In genomic region chr11:5260942-5261459, GRCm38 (mm10) we compare ENCODE assay signal across 8 mouse cellular contexts. TPM values are rescaled to one million over a fixed set of nuclear protein-coding genes. Genes with fewer than 3 reads are reported as not detected.
DNase-seq lines count a peak whose midpoint lies in the region; ATAC-seq and TF ChIP-seq lines count a peak whose summit lies in the region.

No protein-coding gene starts in this region.

- WGBS in forebrain, embryonic 12.5 days = under 1% methylated on average over 41 of the region's 42 CpGs
- WGBS in hindbrain, embryonic 14.5 days = 1% methylated on average over 42 of the region's 42 CpGs
- 2% methylated on average over 40 of the region's 42 CpGs for WGBS in liver, embryonic 11.5 days
- WGBS in midbrain, postnatal 0 days = under 1% methylated on average over 29 of the region's 42 CpGs

- ATAC-seq in erythroblast, adult 5-6 weeks (replicated peaks; ENCODE audit: low FRiP score, poor library complexity, severe bottlenecking) = no peak
- no peak; the same call in 1 of the 2 replicates for ATAC-seq in forebrain, embryonic 12.5 days (ENCODE audit: low FRiP score)
- peak; percentile 49 for ATAC-seq in hindbrain, embryonic 14.5 days (ENCODE audit: low FRiP score)
- peak; percentile 34; the same call in 1 of the 2 replicates for ATAC-seq in liver, embryonic 11.5 days (replicated peaks; ENCODE audit: low FRiP score)
- ATAC-seq in midbrain, postnatal 0 days (ENCODE audit: low FRiP score) = peak; percentile 36

- peak overlapping the region; percentile 87 for H3K4me3 ChIP-seq in erythroblast, embryonic 14.5 days (replicated peaks)
- H3K4me3 ChIP-seq in forebrain, embryonic 12.5 days (replicated peaks) = peak overlapping the region; percentile 91
- peak overlapping the region; percentile 83 for H3K4me3 ChIP-seq in hindbrain, embryonic 14.5 days (replicated peaks; ENCODE audit: low read length)
- H3K4me3 ChIP-seq in liver, embryonic 11.5 days (ENCODE audit: low read depth, low read length) = peak overlapping the region; percentile 85
- H3K4me3 ChIP-seq in midbrain, postnatal 0 days (ENCODE audit: low read depth, low read length) = peak overlapping the region; percentile 74

- DNase-seq in adrenal gland, postnatal 36 days = peak; percentile 52 to 67
- DNase-seq in hindbrain, embryonic 14.5 days (ENCODE audit: low spot score) = peak; percentile 48
- DNase-seq in liver, embryonic 11.5 days (ENCODE audit: low spot score) = peak; percentile 60
- peak; percentile 35 for DNase-seq in midbrain, postnatal 0 days (ENCODE audit: low spot score)
- peak; percentile 51 to 59 for DNase-seq in thymus, postnatal 10 days (ENCODE audit: low spot score in 2 of 2)

- H3K4me2 ChIP-seq in forebrain, embryonic 12.5 days = peak overlapping the region; percentile 85
- H3K4me2 ChIP-seq in hindbrain, embryonic 14.5 days (replicated peaks) = peak overlapping the region; percentile 83
- H3K4me2 ChIP-seq in liver, embryonic 11.5 days = peak overlapping the region; percentile 90
- peak overlapping the region; percentile 85 for H3K4me2 ChIP-seq in midbrain, postnatal 0 days (ENCODE audit: low read depth, low read length, poor library complexity, severe bottlenecking)

- H3K4me1 ChIP-seq in erythroblast, embryonic 14.5 days (ENCODE audit: control insufficient read depth) = peaks cover 23% of the 10 kb centered on the region
- peaks cover 21% of the 10 kb centered on the region for H3K4me1 ChIP-seq in forebrain, embryonic 12.5 days
- peaks cover 15% of the 10 kb centered on the region for H3K4me1 ChIP-seq in hindbrain, embryonic 14.5 days (replicated peaks; ENCODE audit: control insufficient read depth, insufficient read depth, low read length)
- no peaks in the 10 kb centered on the region for H3K4me1 ChIP-seq in liver, embryonic 11.5 days (replicated peaks; ENCODE audit: control insufficient read depth, insufficient read depth, low read length)
- H3K4me1 ChIP-seq in midbrain, postnatal 0 days (ENCODE audit: insufficient read depth, low read length) = peaks cover 3% of the 10 kb centered on the region; the same call in 1 of the 2 replicates

- peak overlapping the region; percentile 87 for H3K9ac ChIP-seq in forebrain, embryonic 12.5 days
- H3K9ac ChIP-seq in hindbrain, embryonic 14.5 days = peak overlapping the region; percentile 71
- H3K9ac ChIP-seq in liver, embryonic 11.5 days (ENCODE audit: low read depth, low read length) = peak overlapping the region; percentile 77
- H3K9ac ChIP-seq in midbrain, postnatal 0 days (replicated peaks; ENCODE audit: low read length, poor library complexity, severe bottlenecking) = peak overlapping the region; percentile 64

- no peaks in the 10 kb centered on the region; the same call in 1 of the 2 replicates for H3K9me3 ChIP-seq in erythroblast, embryonic 14.5 days (ENCODE audit: control insufficient read depth, low read length)
- H3K9me3 ChIP-seq in forebrain, embryonic 12.5 days = no peaks in the 10 kb centered on the region
- H3K9me3 ChIP-seq in hindbrain, embryonic 14.5 days (ENCODE audit: control insufficient read depth, low read length) = no peaks in the 10 kb centered on the region
- no peaks in the 10 kb centered on the region for H3K9me3 ChIP-seq in liver, embryonic 11.5 days (ENCODE audit: control insufficient read depth, low read length)
- H3K9me3 ChIP-seq in midbrain, postnatal 0 days (ENCODE audit: low read length) = no peaks in the 10 kb centered on the region

- no peak for TF ChIP-seq CTCF in midbrain, postnatal 0 days (IDR thresholded peaks at IDR 0.05)

- no peak overlapping the region for H3K27ac ChIP-seq in forebrain, embryonic 12.5 days
- H3K27ac ChIP-seq in hindbrain, embryonic 14.5 days = no peak overlapping the region
- H3K27ac ChIP-seq in liver, embryonic 11.5 days (ENCODE audit: low read depth, low read length) = no peak overlapping the region
- peak overlapping the region; percentile 51 for H3K27ac ChIP-seq in midbrain, postnatal 0 days (ENCODE audit: low read depth, low read length)

- no peaks in the 10 kb centered on the region for H3K36me3 ChIP-seq in erythroblast, embryonic 14.5 days (ENCODE audit: control insufficient read depth)
- H3K36me3 ChIP-seq in forebrain, embryonic 12.5 days (replicated peaks) = no peaks in the 10 kb centered on the region
- H3K36me3 ChIP-seq in hindbrain, embryonic 14.5 days (replicated peaks; ENCODE audit: control insufficient read depth, insufficient read depth) = no peaks in the 10 kb centered on the region
- H3K36me3 ChIP-seq in liver, embryonic 11.5 days (ENCODE audit: control insufficient read depth, insufficient read depth, low read length) = no peaks in the 10 kb centered on the region
- no peaks in the 10 kb centered on the region for H3K36me3 ChIP-seq in midbrain, postnatal 0 days (ENCODE audit: insufficient read depth, low read length)

- H3K27me3 ChIP-seq in erythroblast, embryonic 14.5 days (ENCODE audit: control insufficient read depth) = peaks cover 40% of the 10 kb centered on the region
- peaks cover 12% of the 10 kb centered on the region for H3K27me3 ChIP-seq in forebrain, embryonic 12.5 days
- H3K27me3 ChIP-seq in hindbrain, embryonic 14.5 days (ENCODE audit: control insufficient read depth, insufficient read depth, low read length) = no peaks in the 10 kb centered on the region
- peaks cover 11% of the 10 kb centered on the region for H3K27me3 ChIP-seq in liver, embryonic 11.5 days (replicated peaks; ENCODE audit: control insufficient read depth, insufficient read depth, low read length)
- H3K27me3 ChIP-seq in midbrain, postnatal 0 days (ENCODE audit: insufficient read depth, low read length) = no peaks in the 10 kb centered on the region

RNA-seq across cellular contexts. Expression of gene Kremen1, which starts 0.4 kb away (rescaled TPM):
- 0.07 and 0.12 TPM in 2 replicates for polyA plus RNA-seq in erythroblast, embryonic 14.5 days (2012)
- total RNA-seq in erythroblast, adult 5-6 weeks (2015; ENCODE audit: low replicate concordance) = 0.38 TPM in 1 of 2 replicates, not detected in the other
- total RNA-seq in erythroblast, adult 5-6 weeks (2017; ENCODE audit: low replicate concordance) = 0.70 and 1.1 TPM in 2 replicates
- 10 to 100 TPM; 19.7 to 23.7 TPM for total RNA-seq in adrenal gland, postnatal 36 days (2021)
- polyA plus RNA-seq in forebrain, embryonic 12.5 days (2016; fragmentation: Nextera tagmentation; extraction: Ambion mirVana) = 11.9 and 12.0 TPM in 2 replicates
- 3.9 and 5.7 TPM in 2 replicates for polyA plus RNA-seq in hindbrain, embryonic 14.5 days (2014; fragmentation: Nextera tagmentation; extraction: Ambion mirVana)
- 4.6 and 5.2 TPM in 2 replicates for polyA plus RNA-seq in liver, embryonic 11.5 days (2014; fragmentation: Nextera tagmentation; extraction: Ambion mirVana)
- total RNA-seq in midbrain, postnatal 0 days (2014; rRNA removed) = 8.5 and 11.2 TPM in 2 replicates
- polyA plus RNA-seq in midbrain, postnatal 0 days (2015; fragmentation: Nextera tagmentation; extraction: Ambion mirVana) = 2.3 and 2.5 TPM in 2 replicates

Comparison
In these comparisons a context has a peak if more than half of its experiments do, and no peak if none do; other contexts are left out.
1. ATAC-seq: peak in hindbrain, embryonic 14.5 days (single experiment), liver, embryonic 11.5 days (single experiment) and midbrain, postnatal 0 days (single experiment); none in erythroblast, adult 5-6 weeks (single experiment) and forebrain, embryonic 12.5 days (single experiment).
2. Peak in every context shown above with its lines, with median percentiles within 50 percentile points of each other: H3K4me3 ChIP-seq, DNase-seq, H3K4me2 ChIP-seq and H3K9ac ChIP-seq.